8 mouse cellular contexts compared by ENCODE assay signal in genomic region chr7:67973180-67974014, GRCm38 (mm10). TPM values are rescaled to one million over a fixed set of nuclear protein-coding genes. Genes with fewer than 3 reads are reported as not detected.
DNase-seq lines count a peak whose midpoint lies in the region; ATAC-seq and TF ChIP-seq lines count a peak whose summit lies in the region.

No protein-coding gene starts in this region.

- H3K4me3 ChIP-seq in thymus, adult 2 months (ENCODE audit: control insufficient read depth, insufficient read depth, low read length), result no peak overlapping the region
- H3K4me3 ChIP-seq in lung, postnatal 0 days (ENCODE audit: low read depth, low read length), result no peak overlapping the region

- H3K4me1 ChIP-seq in thymus, adult 2 months (replicated peaks; ENCODE audit: control insufficient read depth, insufficient read depth, low read length), result peaks cover 6% of the 10 kb centered on the region
- H3K4me1 ChIP-seq in lung, postnatal 0 days (ENCODE audit: insufficient read depth, low read depth, low read length), result peaks cover 30% of the 10 kb centered on the region; the same call in 1 of the 2 replicates

- H3K27ac ChIP-seq in thymus, adult 2 months (ENCODE audit: control insufficient read depth, insufficient read depth, low read length), result peak overlapping the region; percentile 50; the same call in 1 of the 2 replicates
- peak overlapping the region; percentile 55 for H3K27ac ChIP-seq in lung, postnatal 0 days (ENCODE audit: low read length)

- ATAC-seq in granulocyte monocyte progenitor cell, adult 5-6 weeks (replicated peaks; ENCODE audit: poor library complexity, severe bottlenecking), result peak; percentile 82
- ATAC-seq in lung, postnatal 0 days, result peak; percentile 57
- no peak for ATAC-seq in activated CD4-positive, CD25-positive, alpha-beta regulatory T cell, adult 4 months

- H3K9ac ChIP-seq in lung, postnatal 0 days (replicated peaks; ENCODE audit: low read depth), result peak overlapping the region; percentile 9; the same call in 1 of the 2 replicates

- no peaks in the 10 kb centered on the region for H3K9me3 ChIP-seq in lung, postnatal 0 days (ENCODE audit: low read length)

- H3K4me2 ChIP-seq in lung, postnatal 0 days (replicated peaks; ENCODE audit: low read depth, low read length), result peak overlapping the region; percentile 36

- no peaks in the 10 kb centered on the region for H3K27me3 ChIP-seq in thymus, adult 2 months (ENCODE audit: control insufficient read depth, insufficient read depth, low read length)
- H3K27me3 ChIP-seq in lung, postnatal 0 days (replicated peaks; ENCODE audit: insufficient read depth, low read length), result no peaks in the 10 kb centered on the region

- H3K36me3 ChIP-seq in thymus, adult 2 months (ENCODE audit: control insufficient read depth, insufficient read depth, low read length), result no peaks in the 10 kb centered on the region
- no peaks in the 10 kb centered on the region for H3K36me3 ChIP-seq in lung, postnatal 0 days (ENCODE audit: insufficient read depth, low read length)

- no peak for TF ChIP-seq CTCF in thymus, adult 2 months (IDR thresholded peaks at IDR 0.05; ENCODE audit: borderline replicate concordance, control insufficient read depth, extremely low read depth, insufficient read depth, low read length, poor library complexity)
- TF ChIP-seq CTCF in lung, postnatal 0 days (IDR thresholded peaks at IDR 0.05), result no peak

- DNase-seq in thymus, adult 2 months, result no peak
- no peak for DNase-seq in thymus, postnatal 10 days (ENCODE audit: low spot score in 2 of 2)
- peak; percentile 43 for DNase-seq in kidney, adult 18-20 months
- peak; percentile 72 for DNase-seq in lung, postnatal 0 days (ENCODE audit: low spot score)
- DNase-seq in testis, postnatal 10 days (ENCODE audit: low spot score), result no peak
- DNase-seq in right cerebral cortex, postnatal 25 days, result no peak

- TF ChIP-seq POLR2A in thymus, adult 2 months (IDR thresholded peaks at IDR 0.05; ENCODE audit: control insufficient read depth, extremely low read depth, insufficient read depth, low read length, poor library complexity), result no peak

- peak; percentile 64 for TF ChIP-seq EP300 in lung, postnatal 0 days (IDR thresholded peaks at IDR 0.05)

- WGBS in thymus, adult 2 months, result 43% methylated on average over 15 of the region's 15 CpGs
- 2% methylated on average over 15 of the region's 15 CpGs for WGBS in lung, postnatal 0 days

RNA-seq across cellular contexts. Expression of gene Igf1r, which starts 20.8 kb away (rescaled TPM):
- polyA plus RNA-seq in thymus, adult 2 months (2012; rRNA removed), result 9.0 and 9.2 TPM in 2 replicates
- total RNA-seq in granulocyte monocyte progenitor cell, adult 5-6 weeks (2014; fragmentation: Nextera tagmentation), result 59.2 and 59.7 TPM in 2 replicates
- total RNA-seq in granulocyte monocyte progenitor cell, adult 5-6 weeks (2017), result 27.9 and 29.4 TPM in 2 replicates
- 15.9 and 18.8 TPM in 2 replicates for polyA plus RNA-seq in lung, postnatal 0 days (2015; fragmentation: Nextera tagmentation; extraction: Ambion mirVana)
- 10 to 100 TPM; 11.3 to 19.2 TPM for polyA plus RNA-seq in activated CD4-positive, CD25-positive, alpha-beta regulatory T cell, adult 4 months (2017; shearing (Covaris generic))

Comparison
In these comparisons a context has a peak if more than half of its experiments do, and no peak if none do; other contexts are left out.
1. DNase-seq: peak in kidney, adult 18-20 months (single experiment) and lung, postnatal 0 days (single experiment); none in thymus, adult 2 months (single experiment), thymus, postnatal 10 days (0 of 2), testis, postnatal 10 days (single experiment) and right cerebral cortex, postnatal 25 days (single experiment).